Mouse (Mus musculus) left cerebral cortex, adult 9 months (tissue): ENCODE results near the gene Fhad1.
A peak's percentile ranks its signal among the peaks of the same experiment; 100 is the strongest.

Experiments
- DNase-seq, 2 experiments: peaks; one replicate each; pipeline ENCODE4 v3.0.0; 2022; ENCODE audit warnings: low spot score in 2 of 2

Fhad1 gene

GRCm38 (mm10) chr4:141864506-141864905 lies 150.4 kb downstream of the Fhad1 start:
- DNase-seq: no peak

GRCm38 (mm10) chr4:141863726-141864280 lies 151.1 kb downstream of the Fhad1 start:
- DNase-seq: no peak

GRCm38 (mm10) chr4:141862867-141863266 lies 152.0 kb downstream of the Fhad1 start:
- no peak for DNase-seq

GRCm38 (mm10) chr4:141861591-141862295 lies 153.1 kb downstream of the Fhad1 start:
- peak in 1 of 2 experiments; percentile 19 for DNase-seq

- peak in 1 of 2 experiments; percentile 10 for DNase-seq
These were observed 154.5 kb downstream of the Fhad1 start for GRCm38 (mm10) chr4:141860246-141860841.

- no peak for DNase-seq
These were observed 155.5 kb downstream of the Fhad1 start for GRCm38 (mm10) chr4:141859351-141859750.

- DNase-seq: no peak
These were observed 156.4 kb downstream of the Fhad1 start for GRCm38 (mm10) chr4:141858501-141858900.

- peak in 1 of 2 experiments; percentile 92 for DNase-seq
These were observed 157.4 kb downstream of the Fhad1 start for GRCm38 (mm10) chr4:141857422-141857930.

DNA sequence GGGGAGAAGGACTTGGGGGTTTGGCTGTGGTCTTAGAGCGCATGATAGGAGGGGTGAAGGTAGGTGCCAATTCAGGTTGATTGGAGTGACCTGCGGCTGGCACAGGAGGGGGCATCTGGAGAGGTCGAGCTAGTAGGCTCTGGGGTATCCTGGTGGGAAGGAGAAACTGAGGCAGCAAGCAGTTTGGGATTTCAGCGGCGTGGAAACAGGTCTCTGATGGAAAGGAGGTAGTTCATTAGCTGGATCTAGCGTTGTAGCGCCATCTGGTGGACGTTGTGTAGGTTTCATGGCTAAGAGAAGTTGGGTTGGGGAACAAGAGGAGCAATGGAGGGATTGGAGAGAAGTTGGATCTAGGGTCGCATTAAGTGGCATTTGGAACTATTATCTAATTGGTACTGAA lies 161.4 kb downstream of the Fhad1 start:
- DNase-seq: no peak

GRCm38 (mm10) chr4:141845999-141846398 lies 168.9 kb downstream of the Fhad1 start, which contains the start of gene Ctrc:
TSS of gene Ctrc (minus strand) at chr4:141846359.
- DNase-seq: no peak
